Mouse (Mus musculus): ENCODE data around the gene Odf4. TPM values are rescaled to one million over a fixed set of nuclear protein-coding genes. Genes with fewer than 3 reads are reported as not detected.
"Not testable (repeated sequence)": the region's sequence is repeated elsewhere in the genome, so short reads cannot be mapped to it uniquely, and the experiment has no call there.

The Odf4 gene
- polyA plus RNA-seq, 1 experiment from 2014 or later, result 0.23 TPM

DNA sequence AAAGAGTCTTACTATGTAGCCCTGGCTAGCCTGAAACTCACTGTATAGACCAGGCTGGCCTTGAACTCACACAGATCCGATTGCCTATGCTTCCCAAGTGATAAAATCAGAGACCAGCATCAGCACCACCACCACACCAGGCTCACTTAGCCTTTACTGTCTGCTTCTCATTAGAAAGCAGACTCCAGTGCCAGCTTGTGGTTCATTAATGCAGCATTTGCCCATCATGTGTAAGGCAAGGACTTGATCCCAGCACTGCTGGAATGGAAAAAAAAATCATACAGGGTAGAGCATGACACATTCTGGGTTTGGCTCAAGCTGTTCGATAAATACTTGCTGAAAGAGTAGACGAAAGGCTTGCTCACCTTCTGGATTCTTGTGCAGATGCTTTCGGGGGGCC lies 19.1 kb upstream of the Odf4 start:
- no peak overlapping the region; the same call in 1 of the 2 replicates for H3K4me2 ChIP-seq

GRCm38 (mm10) chr11:68945245-68945644 lies 18.4 kb upstream of the Odf4 start:
- H3K27ac ChIP-seq, result no peak overlapping the region
- ATAC-seq, result no peak
- no peak overlapping the region for H3K4me2 ChIP-seq
- no peaks in the 10 kb centered on the region; the same call in 1 of the 2 replicates for H3K36me3 ChIP-seq (ENCODE audit: poor library complexity, severe bottlenecking)
- peaks cover 16% of the 10 kb centered on the region for H3K27me3 ChIP-seq
- H3K9me3 ChIP-seq (replicated peaks), result no peaks in the 10 kb centered on the region
- H3K4me1 ChIP-seq, result peaks cover 7% of the 10 kb centered on the region
- no peak overlapping the region for H3K4me3 ChIP-seq
- H3K9ac ChIP-seq, result no peak overlapping the region
- WGBS, result 69% methylated on average over 2 of the region's 2 CpGs

More for the DNA sequence above, 19.1 kb upstream of the Odf4 start:
- no peak overlapping the region for H3K27ac ChIP-seq
- H3K9me3 ChIP-seq (replicated peaks), result no peaks in the 10 kb centered on the region
- 0 out of 2 replicates have a peak overlapping the region, but pooled peaks have one; percentile 1 for H3K9ac ChIP-seq
- no peak overlapping the region for H3K4me3 ChIP-seq
- no peak for ATAC-seq
- H3K36me3 ChIP-seq (ENCODE audit: poor library complexity, severe bottlenecking), result no peaks in the 10 kb centered on the region; the same call in 1 of the 2 replicates
- H3K27me3 ChIP-seq, result peaks cover 18% of the 10 kb centered on the region
- peaks cover 3% of the 10 kb centered on the region; the same call in 1 of the 2 replicates for H3K4me1 ChIP-seq
- 87% methylated on average over 4 of the region's 4 CpGs for WGBS

- peaks cover 14% of the 10 kb centered on the region for H3K27me3 ChIP-seq
- H3K4me1 ChIP-seq, result peaks cover 9% of the 10 kb centered on the region
- no peaks in the 10 kb centered on the region for H3K9me3 ChIP-seq (replicated peaks)
- no peaks in the 10 kb centered on the region; the same call in 1 of the 2 replicates for H3K36me3 ChIP-seq (ENCODE audit: poor library complexity, severe bottlenecking)
- H3K27ac ChIP-seq, result no peak overlapping the region
- no peak overlapping the region for H3K9ac ChIP-seq
- ATAC-seq, result no peak
- H3K4me2 ChIP-seq, result no peak overlapping the region
- no peak overlapping the region for H3K4me3 ChIP-seq
- WGBS, result 92% methylated on average over 8 of the region's 8 CpGs
These were observed 15.8 kb upstream of the Odf4 start for GRCm38 (mm10) chr11:68942731-68943130.

- Histone ChIP-seq H3K4me2 (peak overlapping the region; percentile 67), H3K27me3 (no peaks in the 10 kb centered on the region), H3K4me3 (peak overlapping the region; percentile 49), H3K9me3 (replicated peaks) (no peaks in the 10 kb centered on the region), H3K36me3 (ENCODE audit: poor library complexity, severe bottlenecking) (no peaks in the 10 kb centered on the region; the same call in 1 of the 2 replicates), H3K27ac (no peak overlapping the region), H3K4me1 (peaks cover 6% of the 10 kb centered on the region), H3K9ac (peak overlapping the region; percentile 74)
- ATAC-seq, result no peak
- WGBS, result 54% methylated on average over 4 of the region's 4 CpGs
These were observed 13.6 kb upstream of the Odf4 start for GRCm38 (mm10) chr11:68940516-68940915.

DNA sequence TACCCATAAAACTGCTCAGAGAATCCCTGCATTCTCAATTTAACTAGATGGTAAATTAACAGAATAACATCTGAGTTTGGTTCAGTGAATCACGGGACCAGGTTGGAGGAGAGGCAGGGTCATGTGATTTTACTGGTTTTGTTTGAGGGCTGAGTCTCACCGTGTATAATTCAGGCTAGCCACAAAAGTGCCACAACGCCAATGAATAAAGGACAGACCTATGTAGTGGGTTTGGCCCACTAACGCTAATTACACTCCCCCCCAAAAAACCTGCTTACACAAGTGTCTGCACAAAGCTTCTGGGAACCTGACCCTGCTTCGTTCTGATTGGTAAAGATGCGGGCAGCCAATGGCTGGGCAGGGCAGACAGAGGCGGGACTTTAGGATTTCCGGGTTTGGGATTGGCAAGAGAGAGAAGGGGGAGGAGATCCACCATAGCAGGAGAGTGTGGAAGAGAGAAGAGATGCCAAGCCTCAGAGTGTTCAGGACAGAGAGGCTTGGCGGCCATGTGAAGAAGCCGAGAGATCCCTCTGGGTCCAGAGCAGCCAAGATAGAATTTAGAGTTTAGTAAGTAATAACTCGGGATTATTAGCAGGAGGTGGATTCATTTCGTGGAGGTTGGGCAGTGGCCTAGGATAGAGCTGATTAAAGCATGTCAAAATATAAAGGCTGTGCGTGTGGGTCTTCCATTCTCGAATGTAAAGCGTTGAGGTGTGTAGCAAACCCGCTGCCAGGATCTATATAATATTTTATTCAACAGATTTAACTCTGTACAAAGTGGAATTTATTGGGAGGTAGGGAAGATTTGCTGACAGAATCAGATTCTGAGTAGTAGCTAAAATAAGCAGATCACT lies 12.8 kb upstream of the Odf4 start:
- Histone ChIP-seq H3K4me1 (peaks cover 6% of the 10 kb centered on the region), H3K4me2 (peak overlapping the region; percentile 67), H3K27ac (peak overlapping the region; percentile 72), H3K36me3 (ENCODE audit: poor library complexity, severe bottlenecking) (no peaks in the 10 kb centered on the region; the same call in 1 of the 2 replicates), H3K4me3 (peak overlapping the region; percentile 49), H3K27me3 (no peaks in the 10 kb centered on the region), H3K9ac (peak overlapping the region; percentile 74), H3K9me3 (replicated peaks) (no peaks in the 10 kb centered on the region)
- 2% methylated on average over 16 of the region's 16 CpGs for WGBS
- ATAC-seq, result peak; percentile 100

DNA sequence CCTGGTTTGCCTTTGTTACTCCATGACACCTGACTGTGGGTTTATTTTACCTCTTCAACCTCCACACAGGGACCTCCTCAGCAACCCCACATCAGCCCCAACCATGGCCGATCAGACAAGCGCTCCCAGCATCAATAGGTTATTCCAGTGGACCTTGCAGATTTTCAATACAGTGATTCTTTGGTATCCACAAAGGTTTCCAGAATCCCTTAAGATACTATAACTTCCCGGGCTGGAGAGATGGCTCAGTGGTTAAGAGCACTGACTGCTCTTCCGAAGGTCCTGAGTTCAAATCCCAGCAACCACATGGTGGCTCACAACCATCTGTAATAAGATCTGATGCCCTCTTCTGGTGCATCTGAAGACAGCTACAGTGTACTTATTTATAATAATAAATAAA lies 10.1 kb upstream of the Odf4 start:
- not testable (repeated sequence) for H3K27me3 ChIP-seq; H3K4me2 ChIP-seq; H3K9me3 ChIP-seq (replicated peaks); H3K4me3 ChIP-seq; H3K4me1 ChIP-seq; H3K27ac ChIP-seq; H3K36me3 ChIP-seq (ENCODE audit: poor library complexity, severe bottlenecking); H3K9ac ChIP-seq; ATAC-seq
- 89% methylated on average over 4 of the region's 4 CpGs for WGBS

GRCm38 (mm10) chr11:68933885-68934507 lies 7.1 kb upstream of the Odf4 start:
- Histone ChIP-seq H3K9ac (no peak overlapping the region), H3K4me1 (no peaks in the 10 kb centered on the region), H3K27me3 (no peaks in the 10 kb centered on the region), H3K36me3 (ENCODE audit: poor library complexity, severe bottlenecking) (no peaks in the 10 kb centered on the region), H3K9me3 (replicated peaks) (no peaks in the 10 kb centered on the region), H3K4me3 (no peak overlapping the region), H3K27ac (peak overlapping the region; percentile 37), H3K4me2 (no peak overlapping the region)
- 71% methylated on average over 5 of the region's 5 CpGs for WGBS
- ATAC-seq, result no peak

- H3K4me3 ChIP-seq, result no peak overlapping the region
These were observed 3.1 kb upstream of the Odf4 start for GRCm38 (mm10) chr11:68929947-68930346.

DNA sequence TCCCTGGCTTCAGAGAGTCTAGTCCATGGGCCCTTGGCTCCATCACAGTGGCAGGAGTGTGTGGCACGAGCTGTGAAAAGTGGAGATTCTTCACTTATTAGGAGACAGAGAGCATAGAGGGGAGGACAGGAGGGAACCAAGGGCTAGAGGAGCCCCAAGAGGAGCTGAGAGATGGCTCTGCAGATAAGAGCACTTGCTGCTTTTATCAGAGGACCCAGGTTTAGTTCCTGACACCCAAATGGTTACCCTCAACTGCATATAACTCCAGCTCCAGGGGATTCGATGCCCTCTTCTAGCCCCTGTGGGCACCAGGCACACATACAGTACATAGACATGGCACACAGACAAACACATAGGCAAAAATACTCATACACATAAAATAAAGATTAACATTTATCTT lies 2.1 kb downstream of the Odf4 start:
- Histone ChIP-seq H3K4me1 (no peaks in the 10 kb centered on the region), H3K4me3 (no peak overlapping the region), H3K27me3 (peaks cover 4% of the 10 kb centered on the region; the same call in 1 of the 2 replicates), H3K9ac (no peak overlapping the region), H3K36me3 (ENCODE audit: poor library complexity, severe bottlenecking) (no peaks in the 10 kb centered on the region), H3K9me3 (replicated peaks) (no peaks in the 10 kb centered on the region), H3K27ac (no peak overlapping the region), H3K4me2 (no peak overlapping the region)
- ATAC-seq, result no peak
- WGBS, result 90% methylated on average over 2 of the region's 2 CpGs

More at GRCm38 (mm10) chr11:68929947-68930346, 3.1 kb upstream of the Odf4 start:
- Histone ChIP-seq H3K9me3 (replicated peaks) (no peaks in the 10 kb centered on the region), H3K27ac (no peak overlapping the region), H3K36me3 (ENCODE audit: poor library complexity, severe bottlenecking) (no peaks in the 10 kb centered on the region), H3K4me1 (no peaks in the 10 kb centered on the region), H3K27me3 (peaks cover 4% of the 10 kb centered on the region; the same call in 1 of the 2 replicates), H3K4me2 (no peak overlapping the region), H3K9ac (no peak overlapping the region)
- no peak for ATAC-seq
- WGBS, result 86% methylated on average over 6 of the region's 6 CpGs

DNA sequence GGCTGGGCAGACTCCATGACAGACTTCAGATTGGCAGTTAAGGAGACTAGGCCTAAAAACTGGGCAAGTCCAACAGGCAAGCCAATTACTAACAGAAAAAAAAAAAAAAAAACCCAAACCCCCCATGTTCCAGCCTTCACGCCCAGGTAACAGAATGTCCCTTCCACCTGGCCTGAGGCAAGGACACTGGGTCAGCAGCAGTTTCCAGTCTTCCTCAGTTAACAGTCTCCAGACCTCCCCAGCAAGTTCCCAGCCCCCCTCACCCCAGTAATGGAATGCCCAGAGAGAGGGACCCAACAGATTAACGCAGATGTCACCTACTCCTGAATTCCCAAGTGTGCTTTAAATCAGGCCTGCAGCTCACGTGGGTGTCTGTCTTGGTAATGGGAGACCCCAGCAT lies 3.7 kb downstream of the Odf4 start:
- Histone ChIP-seq H3K27ac (no peak overlapping the region), H3K4me2 (no peak overlapping the region), H3K4me1 (no peaks in the 10 kb centered on the region), H3K9me3 (replicated peaks) (no peaks in the 10 kb centered on the region), H3K36me3 (ENCODE audit: poor library complexity, severe bottlenecking) (no peaks in the 10 kb centered on the region), H3K9ac (no peak overlapping the region), H3K27me3 (peaks cover 4% of the 10 kb centered on the region; the same call in 1 of the 2 replicates), H3K4me3 (no peak overlapping the region)
- ATAC-seq, result no peak
- 59% methylated on average over 3 of the region's 3 CpGs for WGBS

DNA sequence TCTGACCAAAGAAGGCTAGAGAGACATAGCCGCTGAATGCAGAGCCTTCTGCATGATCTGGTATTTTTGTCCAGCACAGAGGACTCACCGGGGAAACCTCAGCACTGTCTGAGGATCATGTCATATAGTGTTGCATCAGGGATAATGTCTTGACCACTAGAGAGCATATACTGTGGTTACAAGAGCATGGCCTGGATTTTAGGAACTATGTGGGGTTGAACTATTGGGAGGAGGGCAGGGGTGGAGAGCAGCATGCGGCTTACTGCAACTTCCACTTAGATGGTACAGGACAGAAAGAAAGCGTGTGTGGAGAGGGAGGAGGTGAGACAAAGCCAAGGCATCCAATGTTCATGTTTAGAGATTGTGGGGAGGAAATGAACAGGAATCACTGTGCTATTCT lies 12.3 kb downstream of the Odf4 start:
- no peaks in the 10 kb centered on the region for H3K4me1 ChIP-seq
- H3K27me3 ChIP-seq, result no peaks in the 10 kb centered on the region
- no peak overlapping the region for H3K9ac ChIP-seq
- H3K4me2 ChIP-seq, result no peak overlapping the region
- no peak overlapping the region for H3K4me3 ChIP-seq
- H3K27ac ChIP-seq, result no peak overlapping the region
- H3K36me3 ChIP-seq (ENCODE audit: poor library complexity, severe bottlenecking), result no peaks in the 10 kb centered on the region
- no peaks in the 10 kb centered on the region for H3K9me3 ChIP-seq (replicated peaks)
- ATAC-seq, result no peak
- 92% methylated on average over 4 of the region's 4 CpGs for WGBS

- no peak overlapping the region for H3K4me2 ChIP-seq
These were observed 15.2 kb downstream of the Odf4 start for GRCm38 (mm10) chr11:68911531-68912177.

More at GRCm38 (mm10) chr11:68911531-68912177, 15.2 kb downstream of the Odf4 start:
- 68% methylated on average over 14 of the region's 14 CpGs for WGBS
- peaks cover 11% of the 10 kb centered on the region for H3K36me3 ChIP-seq (ENCODE audit: poor library complexity, severe bottlenecking)
- H3K27ac ChIP-seq, result no peak overlapping the region
- no peak overlapping the region for H3K9ac ChIP-seq
- H3K27me3 ChIP-seq, result no peaks in the 10 kb centered on the region
- no peak for ATAC-seq
- H3K9me3 ChIP-seq (replicated peaks), result no peaks in the 10 kb centered on the region
- no peaks in the 10 kb centered on the region for H3K4me1 ChIP-seq
- H3K4me3 ChIP-seq, result no peak overlapping the region

All from forebrain, embryonic 13.5 days (tissue).